Mouse (Mus musculus) MN1 (cell line): ENCODE measurements around the gene Osbpl2.

ENCODE experiments used
- DNase-seq: peaks from one replicate; pipeline ENCODE4 v3.0.0-alpha.2; 2016; ENCODE audit warnings: low spot score

Osbpl2 gene

GRCm38 (mm10) chr2:180201303-180201702 lies 82.2 kb downstream of the Osbpl2 start:
- DNase-seq, result no peak

GRCm38 (mm10) chr2:180202263-180202662 lies 83.2 kb downstream of the Osbpl2 start:
- no peak for DNase-seq

- no peak for DNase-seq
Measured at GRCm38 (mm10) chr2:180202805-180203204, 83.7 kb downstream of the Osbpl2 start.

GRCm38 (mm10) chr2:180204501-180204900 lies 85.4 kb downstream of the Osbpl2 start:
- DNase-seq, result no peak

- DNase-seq, result no peak
Measured at GRCm38 (mm10) chr2:180205083-180205955, 86.2 kb downstream of the Osbpl2 start.

GRCm38 (mm10) chr2:180205956-180206280 lies 86.8 kb downstream of the Osbpl2 start:
- DNase-seq, result peak; percentile 29

GRCm38 (mm10) chr2:180207840-180208239 lies 88.7 kb downstream of the Osbpl2 start:
- DNase-seq, result peak; percentile 54

- no peak for DNase-seq
Measured at GRCm38 (mm10) chr2:180208976-180209375, 89.9 kb downstream of the Osbpl2 start.

GRCm38 (mm10) chr2:180212255-180212654 lies 93.1 kb downstream of the Osbpl2 start:
- DNase-seq, result no peak
